Mouse (Mus musculus): ENCODE results near the gene Mag.

Mag gene

DNA sequence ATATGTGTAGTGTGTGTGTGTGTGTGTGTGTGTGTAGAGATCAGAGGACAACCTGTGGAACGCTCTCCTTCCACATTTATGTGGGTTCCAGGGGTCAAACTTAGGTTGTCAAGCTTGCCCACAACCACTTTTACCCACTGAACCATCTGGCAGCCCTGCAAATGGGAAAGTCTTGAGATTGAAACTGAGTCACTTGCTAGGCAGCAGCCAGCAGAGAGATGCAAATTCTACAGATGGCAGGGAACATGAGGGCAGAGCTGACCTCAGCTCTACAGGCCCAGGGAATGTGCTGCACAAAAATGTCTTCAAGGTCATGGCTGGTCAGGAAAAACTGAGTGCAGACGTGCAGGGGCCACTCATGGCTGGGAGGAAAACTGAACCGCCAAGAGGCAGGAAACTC lies 33.3 kb downstream of the Mag start:
- intact Hi-C loops (cut with DNase I): no loop called here

DNA sequence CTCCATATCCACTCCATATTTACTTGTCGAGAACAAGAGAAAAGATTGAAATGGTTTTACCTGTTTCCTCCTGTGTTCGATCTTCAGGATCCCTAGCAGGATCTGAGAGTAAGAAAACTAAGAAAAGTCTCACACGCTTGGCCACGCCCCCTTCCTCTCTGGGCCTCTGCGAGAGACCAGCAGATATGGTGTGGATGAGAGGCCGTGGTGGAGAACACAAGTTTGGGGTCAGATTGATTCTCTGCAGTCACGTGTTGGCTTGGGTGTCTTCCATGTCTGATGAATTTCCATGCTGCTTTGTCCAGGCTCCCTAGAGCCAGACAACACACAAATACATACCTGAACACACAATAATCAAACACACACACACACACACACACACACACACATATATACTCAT lies 34.5 kb downstream of the Mag start, which contains the start of gene Cd22:
TSS of gene Cd22 (minus strand) at position 167 of the 400 bp plus-strand sequence.
- intact Hi-C loops (cut with DNase I): no loop called here

DNA sequence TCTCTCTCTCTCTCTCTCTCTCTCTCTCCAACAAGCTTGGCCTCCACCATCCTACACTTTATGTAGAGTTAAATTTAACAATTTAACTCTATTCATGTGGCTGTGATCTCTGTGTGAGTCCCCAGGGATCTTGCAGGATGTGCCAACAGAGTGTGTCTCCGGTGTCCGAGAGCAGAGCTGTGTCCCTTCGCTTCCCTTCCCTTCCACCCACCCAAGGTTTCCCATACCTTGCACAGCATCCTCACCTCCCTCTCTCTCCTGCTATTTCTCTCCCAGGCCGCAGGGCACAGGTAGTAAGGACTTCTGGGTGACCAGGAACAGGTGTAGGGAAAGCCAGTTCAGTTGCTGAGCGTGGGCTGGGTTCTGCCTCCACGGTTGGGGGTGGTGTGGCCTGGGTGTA lies 35.7 kb downstream of the Mag start:
- intact Hi-C loops (cut with DNase I): loop anchor here (10.0 kb wide), 2 partner anchors 76 to 196 kb away; partner anchors contain the start of genes Fxyd3 and Usf2

DNA sequence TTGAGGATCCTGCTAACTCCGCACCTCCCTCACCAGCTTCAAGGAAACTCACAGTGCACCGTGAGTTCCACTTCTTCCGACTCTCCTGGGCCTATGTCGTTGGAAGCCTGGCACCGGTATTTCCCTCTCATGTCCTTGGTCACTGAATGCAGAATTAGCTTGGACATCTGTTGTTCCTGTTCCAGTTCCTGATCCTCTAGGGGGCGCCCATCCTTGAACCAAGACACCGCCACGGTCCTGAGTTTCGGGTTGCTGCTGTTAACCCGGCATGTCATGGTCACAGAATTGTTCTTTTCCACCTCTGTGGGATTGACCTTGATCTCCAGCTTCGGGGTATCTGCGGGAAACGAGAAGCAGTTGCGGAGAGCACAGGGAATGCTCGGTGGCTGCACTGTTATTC lies 41.6 kb downstream of the Mag start:
- intact Hi-C loops (cut with DNase I): loop anchor here (10.0 kb wide), 2 partner anchors 82 to 202 kb away; partner anchors contain the start of genes Fxyd3 and Usf2

DNA sequence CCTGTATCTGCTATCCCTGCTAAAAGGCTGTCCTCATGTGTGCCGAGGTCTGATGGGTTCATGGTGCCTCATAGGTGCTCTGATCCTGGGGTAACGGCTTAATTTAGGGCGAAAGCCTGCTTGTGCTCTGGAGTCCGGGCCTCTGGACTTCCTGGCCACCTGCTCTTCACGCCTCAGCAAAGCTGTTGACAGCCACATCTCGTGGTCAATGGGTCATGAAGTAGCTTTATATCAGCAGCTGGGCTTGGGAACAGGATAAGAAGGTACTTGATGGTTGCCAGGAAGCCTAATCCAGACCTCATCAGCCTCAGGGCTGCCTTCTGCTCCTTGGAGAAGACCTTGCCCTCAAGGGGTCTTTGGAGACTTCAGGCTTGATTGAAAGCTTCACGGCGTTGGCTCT lies 51.3 kb downstream of the Mag start:
- intact Hi-C loops (cut with DNase I): no loop called here

DNA sequence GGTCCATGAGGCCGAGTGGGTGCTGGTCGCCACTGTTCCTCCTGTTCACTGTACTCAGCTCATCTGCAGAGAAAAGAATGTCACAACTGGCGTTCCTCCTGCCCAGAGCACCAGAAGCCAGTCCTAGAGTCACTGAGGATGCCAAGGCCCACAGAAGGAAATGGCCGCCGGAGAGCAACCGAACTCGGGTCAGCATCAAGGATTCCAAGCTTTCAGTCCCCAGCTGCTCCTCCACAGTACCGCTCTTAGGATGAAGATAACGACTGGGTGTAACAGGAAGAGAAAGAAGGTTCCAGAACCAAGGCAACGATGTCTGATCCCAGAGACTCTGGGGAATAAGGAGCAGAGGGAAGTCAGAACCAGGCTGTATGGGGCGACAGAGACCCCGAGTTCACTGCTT lies 53.2 kb downstream of the Mag start, which contains the start of gene Ffar1:
TSS of gene Ffar1 (minus strand) at position 101 of the 400 bp plus-strand sequence.
- intact Hi-C loops (cut with DNase I): no loop called here

DNA sequence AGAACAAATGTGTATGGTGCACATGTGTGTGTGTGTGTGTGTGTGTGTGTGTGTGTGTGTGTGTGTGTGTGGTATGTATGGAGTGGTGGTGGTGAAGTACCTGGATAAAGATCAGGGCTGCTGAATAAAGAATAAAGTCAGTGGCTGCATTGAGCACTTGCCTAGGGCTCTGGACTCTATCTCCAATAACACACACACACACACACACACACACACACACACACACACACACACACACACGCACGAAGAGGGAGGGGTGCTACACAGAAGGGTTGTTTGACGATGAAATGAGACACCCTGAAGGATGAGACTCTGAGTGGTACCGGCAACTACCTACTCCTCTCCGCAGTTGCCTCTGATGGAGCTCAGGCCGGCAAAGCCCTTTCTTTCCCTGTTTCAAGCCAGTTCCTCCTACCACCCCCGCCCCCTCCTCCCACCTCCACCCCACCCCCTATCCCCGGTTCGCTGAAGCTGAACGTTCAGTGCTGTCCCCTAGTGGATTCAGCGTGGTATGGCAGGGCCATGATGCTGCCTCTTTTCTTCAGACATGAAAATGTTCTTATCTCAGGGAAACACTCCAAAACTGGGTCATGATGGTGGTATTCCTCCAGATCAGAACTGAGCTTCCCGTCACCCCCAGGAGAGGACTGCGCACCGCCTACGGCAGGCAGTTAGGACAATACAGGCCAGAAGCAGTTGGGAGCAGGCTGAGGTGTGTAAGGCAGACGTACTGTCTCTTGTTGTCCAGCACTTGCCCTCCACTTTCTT lies 54.9 kb downstream of the Mag start:
- intact Hi-C loops (cut with DNase I): loop anchor here (2.0 kb wide), 1 partner anchor 53 kb away; no protein-coding TSS in a partner anchor

DNA sequence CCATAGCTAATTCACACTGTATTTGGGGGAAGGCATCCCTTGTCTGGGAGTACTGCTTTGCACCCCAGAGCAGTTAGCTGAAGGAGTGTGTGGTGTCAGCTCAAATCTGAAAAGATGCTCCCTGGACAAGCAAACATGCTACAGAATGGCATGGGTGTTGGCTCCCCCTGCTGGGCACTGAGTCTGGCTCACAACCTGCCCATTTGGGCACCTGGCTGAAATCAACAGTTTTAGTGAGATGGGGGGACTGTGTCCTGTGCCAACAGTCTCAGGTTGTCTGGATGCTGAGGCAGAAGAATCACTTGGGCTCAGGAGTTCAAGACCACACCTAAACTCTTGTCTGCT lies 55.4 kb downstream of the Mag start:
- intact Hi-C loops (cut with DNase I): loop anchor here (2.0 kb wide), 1 partner anchor 52 kb away; no protein-coding TSS in a partner anchor

DNA sequence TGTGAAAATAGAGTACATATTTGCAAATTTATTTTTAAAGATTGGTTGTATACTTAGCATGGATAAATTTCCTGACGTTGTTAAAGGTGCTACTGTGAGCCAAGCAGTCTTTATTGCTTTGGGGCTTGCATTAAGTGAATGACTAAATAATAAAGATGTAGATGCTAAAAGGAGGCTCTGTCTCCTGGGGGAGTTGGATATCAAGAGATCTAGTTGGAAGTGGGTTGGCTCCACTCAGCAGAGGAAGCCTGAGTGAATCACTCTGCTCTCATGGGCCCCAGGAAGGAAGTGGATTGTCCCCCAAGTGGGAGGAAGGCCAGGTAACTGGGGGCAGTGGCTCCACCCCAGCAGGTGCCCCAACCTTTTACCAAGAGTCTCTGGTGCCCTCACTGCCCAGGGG lies 56.9 kb downstream of the Mag start:
- intact Hi-C loops (cut with DNase I): loop anchor here (2.0 kb wide), 1 partner anchor 51 kb away; no protein-coding TSS in a partner anchor

DNA sequence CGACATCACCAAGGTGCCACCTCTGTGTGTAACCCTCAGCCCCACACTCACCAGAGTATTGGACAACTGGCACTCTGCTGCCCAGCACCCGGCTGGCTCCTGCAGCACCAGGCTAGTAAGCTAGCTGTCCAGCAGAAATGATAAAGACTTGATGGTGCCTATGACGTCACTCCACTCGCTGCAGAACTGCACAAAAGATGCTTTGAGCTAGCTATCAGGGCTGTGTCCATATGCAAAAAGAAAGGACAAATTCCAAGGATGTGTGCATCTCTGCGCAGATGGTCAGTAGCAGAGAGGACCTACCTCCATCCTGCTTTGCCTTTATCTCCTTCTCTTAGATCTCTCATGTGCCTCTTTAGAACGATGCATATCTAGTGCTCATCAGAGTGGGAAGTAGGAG lies 58.6 kb downstream of the Mag start, which contains the start of gene Ffar3:
TSS of gene Ffar3 (minus strand) at position 101 of the 400 bp plus-strand sequence.
- intact Hi-C loops (cut with DNase I): no loop called here

DNA sequence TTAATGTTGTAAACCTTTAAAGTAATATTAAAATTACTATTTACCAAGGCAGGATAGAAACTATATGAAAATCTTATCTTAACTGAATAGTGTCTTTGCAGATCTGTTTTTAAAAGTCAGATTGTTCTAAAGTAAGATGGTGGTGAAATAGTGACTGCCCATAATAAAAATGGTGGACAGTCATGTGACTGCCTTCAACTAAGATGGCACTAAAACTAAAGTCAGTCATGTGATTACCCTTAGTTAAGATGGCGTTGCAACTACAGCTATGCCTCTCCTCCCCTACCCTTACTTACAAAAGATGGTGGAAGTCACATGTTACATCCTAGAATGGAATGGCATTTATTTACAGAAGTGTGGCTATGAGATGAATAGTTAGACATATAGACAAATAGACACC lies 63.3 kb downstream of the Mag start:
- intact Hi-C loops (cut with DNase I): no loop called here
